Mouse (Mus musculus): ENCODE measurements at regions not wholly inside any gene's neighbourhood (a gene's known extent, or its start where the extent isn't known, plus 50 kb on each side); places are given as distances from the start of the nearest gene placed in this dataset.

DNA sequence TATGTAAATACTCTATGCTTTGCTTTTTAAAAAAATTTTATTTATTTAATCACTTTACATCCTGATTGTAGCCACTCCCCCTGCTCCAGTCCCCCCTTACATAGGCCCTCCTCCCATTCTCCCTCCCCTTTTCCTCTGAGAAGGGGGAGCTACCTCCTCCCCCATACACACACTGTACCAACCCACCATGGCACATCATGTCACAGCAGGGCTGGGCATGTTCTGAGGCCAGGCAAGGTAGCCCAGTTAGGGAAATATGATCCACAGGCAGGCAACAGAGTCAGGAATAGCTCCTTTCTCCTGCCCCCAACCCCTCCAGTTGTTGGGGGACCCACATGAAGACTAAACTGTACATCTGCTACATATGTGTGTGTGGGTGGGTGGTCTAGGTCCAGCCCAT is 1130.7 kb upstream of the Gulo start:
- TF ChIP-seq CTCF (conservative IDR thresholded peaks at IDR 0.05; ENCODE audit: insufficient read depth, insufficient read length, low read depth, low read length) (no peak), POLR2A (IDR thresholded peaks at IDR 0.05; ENCODE audit: low read depth, low read length) (no peak)
